Mouse (Mus musculus) midbrain, embryonic 15.5 days (tissue): Measurements from ENCODE around the gene Cdyl2. TPM values are rescaled to one million over a fixed set of nuclear protein-coding genes. Genes with fewer than 3 reads are reported as not detected.

ENCODE experiments used
- ATAC-seq: fragments of 200-750 bp; cut with Nextera tagmentation; replicated peaks from 2 replicates; pipeline ENCODE4 v1.8.0; 2017; ENCODE audit warnings: moderate TSS enrichment
- H3K27ac ChIP-seq: fragments of 300-500 bp; sonication (generic); 2 replicates; pipeline ENCODE4 v1.5.1; 2015; ENCODE audit warnings: mild to moderate bottlenecking, inconsistent platforms
- H3K27me3 ChIP-seq: fragments of 300-500 bp; sonication (generic); replicated peaks from 2 replicates; pipeline ENCODE4 v1.6.1; 2015; ENCODE audit warnings: inconsistent platforms
- H3K36me3 ChIP-seq: fragments of 300-500 bp; sonication (generic); replicated peaks from 2 replicates; pipeline ENCODE4 v1.6.1; 2015; ENCODE audit warnings: inconsistent platforms
- H3K4me1 ChIP-seq: fragments of 300-500 bp; sonication (generic); 2 replicates; pipeline ENCODE4 v1.6.1; 2015; ENCODE audit warnings: inconsistent platforms
- H3K4me2 ChIP-seq: fragments of 300-500 bp; sonication (generic); 2 replicates; pipeline ENCODE4 v1.6.1; 2015; ENCODE audit warnings: inconsistent platforms, mild to moderate bottlenecking, moderate library complexity
- H3K4me3 ChIP-seq: fragments of 300-500 bp; sonication (generic); 2 replicates; pipeline ENCODE4 v1.5.1; 2015; ENCODE audit warnings: mild to moderate bottlenecking, inconsistent platforms
- H3K9ac ChIP-seq: fragments of 300-500 bp; sonication (generic); 2 replicates; pipeline ENCODE4 v1.6.1; 2015; ENCODE audit warnings: mild to moderate bottlenecking, inconsistent platforms
- H3K9me3 ChIP-seq: fragments of 300-500 bp; sonication (generic); 2 replicates; pipeline ENCODE4 v1.6.1; 2016; ENCODE audit warnings: inconsistent platforms
- WGBS: fragments of 180-500 bp; shearing (Covaris S2); methylation state at CpG from one replicate; pipeline ENCODE4 v1.1.7; 2015; ENCODE audit warnings: mixed read lengths; 5-methylcytosine and 5-hydroxymethylcytosine counted together
- polyA plus RNA-seq: library from polyadenylated mRNA; unstranded; fragments of >200 nt; fragmentation: Nextera tagmentation; extraction: Ambion mirVana; gene quantifications from 2 replicates; pipeline ENCODE4 v1.2.1, GENCODE M21; 2015

Gene Cdyl2
- polyA plus RNA-seq, 1 experiment from 2014 or later = 12.8 TPM

- Histone ChIP-seq H3K27ac (no peak overlapping the region), H3K4me3 (no peak overlapping the region), H3K4me1 (no peaks in the 10 kb centered on the region), H3K9me3 (no peaks in the 10 kb centered on the region), H3K27me3 (no peaks in the 10 kb centered on the region), H3K4me2 (no peak overlapping the region), H3K36me3 (no peaks in the 10 kb centered on the region), H3K9ac (no peak overlapping the region)
- no peak for ATAC-seq
- WGBS = 92% methylated on average over 13 of the region's 13 CpGs
Observed at GRCm38 (mm10) chr8:116635261-116635660, 97.5 kb downstream of the Cdyl2 start.

- no peaks in the 10 kb centered on the region for H3K4me1 ChIP-seq
- H3K9ac ChIP-seq = no peak overlapping the region
- no peak overlapping the region for H3K4me2 ChIP-seq
- no peak overlapping the region for H3K27ac ChIP-seq
- H3K4me3 ChIP-seq = no peak overlapping the region
- no peaks in the 10 kb centered on the region for H3K36me3 ChIP-seq
- no peaks in the 10 kb centered on the region for H3K9me3 ChIP-seq
- no peaks in the 10 kb centered on the region for H3K27me3 ChIP-seq
- ATAC-seq = no peak
- 93% methylated on average over 4 of the region's 4 CpGs for WGBS
Observed at GRCm38 (mm10) chr8:116634436-116634835, 98.4 kb downstream of the Cdyl2 start.

GRCm38 (mm10) chr8:116633470-116634150, 99.2 kb downstream of the Cdyl2 start:
- Histone ChIP-seq H3K4me2 (no peak overlapping the region), H3K36me3 (no peaks in the 10 kb centered on the region), H3K4me3 (no peak overlapping the region), H3K4me1 (no peaks in the 10 kb centered on the region), H3K27ac (no peak overlapping the region), H3K9ac (no peak overlapping the region), H3K9me3 (no peaks in the 10 kb centered on the region), H3K27me3 (no peaks in the 10 kb centered on the region)
- 77% methylated on average over 10 of the region's 10 CpGs for WGBS
- no peak for ATAC-seq

- no peak for ATAC-seq
- H3K9me3 ChIP-seq = no peaks in the 10 kb centered on the region
- no peak overlapping the region for H3K9ac ChIP-seq
- H3K4me1 ChIP-seq = no peaks in the 10 kb centered on the region
- no peaks in the 10 kb centered on the region for H3K27me3 ChIP-seq
- no peak overlapping the region for H3K4me2 ChIP-seq
- H3K4me3 ChIP-seq = no peak overlapping the region
- 42% methylated on average over 11 of the region's 11 CpGs for WGBS
- no peaks in the 10 kb centered on the region for H3K36me3 ChIP-seq
- H3K27ac ChIP-seq = no peak overlapping the region
Observed at GRCm38 (mm10) chr8:116630066-116630465, 102.7 kb downstream of the Cdyl2 start.

- Histone ChIP-seq H3K27me3 (no peaks in the 10 kb centered on the region), H3K27ac (no peak overlapping the region), H3K36me3 (no peaks in the 10 kb centered on the region), H3K4me1 (no peaks in the 10 kb centered on the region), H3K4me2 (no peak overlapping the region), H3K9ac (no peak overlapping the region), H3K9me3 (no peaks in the 10 kb centered on the region), H3K4me3 (no peak overlapping the region)
- no peak for ATAC-seq
- WGBS = 86% methylated on average over 7 of the region's 7 CpGs
Observed at GRCm38 (mm10) chr8:116628975-116629374, 103.8 kb downstream of the Cdyl2 start.

GRCm38 (mm10) chr8:116627854-116628479, 104.8 kb downstream of the Cdyl2 start:
- no peak for ATAC-seq
- no peak overlapping the region for H3K27ac ChIP-seq
- H3K4me3 ChIP-seq = no peak overlapping the region
- H3K4me2 ChIP-seq = no peak overlapping the region
- H3K9ac ChIP-seq = no peak overlapping the region
- 92% methylated on average over 2 of the region's 2 CpGs for WGBS
- H3K9me3 ChIP-seq = no peaks in the 10 kb centered on the region
- H3K27me3 ChIP-seq = no peaks in the 10 kb centered on the region
- no peaks in the 10 kb centered on the region for H3K4me1 ChIP-seq
- H3K36me3 ChIP-seq = no peaks in the 10 kb centered on the region

GRCm38 (mm10) chr8:116623591-116623990, 109.2 kb downstream of the Cdyl2 start:
- Histone ChIP-seq H3K36me3 (no peaks in the 10 kb centered on the region), H3K9ac (no peak overlapping the region), H3K9me3 (no peaks in the 10 kb centered on the region), H3K4me3 (no peak overlapping the region), H3K4me2 (no peak overlapping the region), H3K4me1 (peaks cover 8% of the 10 kb centered on the region), H3K27ac (no peak overlapping the region), H3K27me3 (no peaks in the 10 kb centered on the region)
- no peak for ATAC-seq
- WGBS = 98% methylated on average over 11 of the region's 11 CpGs

- Histone ChIP-seq H3K4me1 (peaks cover 8% of the 10 kb centered on the region), H3K9me3 (no peaks in the 10 kb centered on the region), H3K36me3 (no peaks in the 10 kb centered on the region), H3K4me3 (no peak overlapping the region), H3K4me2 (no peak overlapping the region), H3K9ac (no peak overlapping the region), H3K27me3 (no peaks in the 10 kb centered on the region), H3K27ac (no peak overlapping the region)
- no peak for ATAC-seq
- WGBS = 81% methylated on average over 9 of the region's 9 CpGs
Observed at GRCm38 (mm10) chr8:116622326-116622725, 110.5 kb downstream of the Cdyl2 start.

- Histone ChIP-seq H3K9me3 (no peaks in the 10 kb centered on the region), H3K4me1 (peaks cover 8% of the 10 kb centered on the region), H3K27ac (no peak overlapping the region), H3K9ac (no peak overlapping the region), H3K36me3 (no peaks in the 10 kb centered on the region), H3K4me3 (no peak overlapping the region), H3K4me2 (no peak overlapping the region), H3K27me3 (no peaks in the 10 kb centered on the region)
- 65% methylated on average over 21 of the region's 21 CpGs for WGBS
- no peak for ATAC-seq
Observed at GRCm38 (mm10) chr8:116621158-116621961, 111.4 kb downstream of the Cdyl2 start.

- no peaks in the 10 kb centered on the region for H3K9me3 ChIP-seq
- no peaks in the 10 kb centered on the region for H3K27me3 ChIP-seq
- peaks cover 8% of the 10 kb centered on the region for H3K4me1 ChIP-seq
- H3K9ac ChIP-seq = no peak overlapping the region
- H3K4me3 ChIP-seq = no peak overlapping the region
- no peak for ATAC-seq
- H3K36me3 ChIP-seq = no peaks in the 10 kb centered on the region
- WGBS = 66% methylated on average over 19 of the region's 19 CpGs
- no peak overlapping the region for H3K27ac ChIP-seq
- H3K4me2 ChIP-seq = no peak overlapping the region
Observed at GRCm38 (mm10) chr8:116619686-116620320, 113.0 kb downstream of the Cdyl2 start.

- Histone ChIP-seq H3K27me3 (no peaks in the 10 kb centered on the region), H3K27ac (no peak overlapping the region), H3K9ac (no peak overlapping the region), H3K4me3 (no peak overlapping the region), H3K36me3 (no peaks in the 10 kb centered on the region), H3K4me1 (peaks cover 8% of the 10 kb centered on the region), H3K9me3 (no peaks in the 10 kb centered on the region), H3K4me2 (no peak overlapping the region)
- 93% methylated on average over 5 of the region's 5 CpGs for WGBS
- no peak for ATAC-seq
Observed at GRCm38 (mm10) chr8:116619221-116619620, 113.6 kb downstream of the Cdyl2 start.

GRCm38 (mm10) chr8:116618797-116619196, 114.0 kb downstream of the Cdyl2 start:
- H3K36me3 ChIP-seq = no peaks in the 10 kb centered on the region
- ATAC-seq = no peak
- no peak overlapping the region for H3K9ac ChIP-seq
- H3K4me1 ChIP-seq = peaks cover 8% of the 10 kb centered on the region
- H3K4me2 ChIP-seq = no peak overlapping the region
- no peak overlapping the region for H3K27ac ChIP-seq
- H3K27me3 ChIP-seq = no peaks in the 10 kb centered on the region
- no peak overlapping the region for H3K4me3 ChIP-seq
- no peaks in the 10 kb centered on the region for H3K9me3 ChIP-seq
- WGBS = 88% methylated on average over 10 of the region's 10 CpGs
